Mouse (Mus musculus): ENCODE data around the gene E330017A01Rik.
A peak's percentile ranks its signal among the peaks of the same experiment; 100 is the strongest.

The E330017A01Rik gene

DNA sequence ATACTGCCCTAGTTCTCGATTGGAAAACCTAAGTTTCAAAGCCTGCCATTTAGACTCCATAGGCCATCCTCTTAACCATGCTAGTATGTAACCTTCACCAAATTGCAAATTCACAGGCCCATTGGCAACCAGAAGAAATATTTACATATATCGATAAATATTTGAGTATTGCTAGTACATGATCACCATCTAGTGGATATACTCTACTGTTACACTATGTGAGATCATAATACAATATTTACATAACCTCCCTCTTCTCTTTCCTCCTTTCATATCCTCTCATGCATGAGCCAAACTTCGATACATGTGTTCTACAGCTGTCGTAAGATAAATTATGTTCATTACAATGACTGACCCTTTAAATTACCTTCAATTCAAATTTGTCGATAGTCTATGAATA, 24.5 kb upstream of the E330017A01Rik start:
- no peak for DNase-seq (ENCODE audit: extremely low spot score)

DNA sequence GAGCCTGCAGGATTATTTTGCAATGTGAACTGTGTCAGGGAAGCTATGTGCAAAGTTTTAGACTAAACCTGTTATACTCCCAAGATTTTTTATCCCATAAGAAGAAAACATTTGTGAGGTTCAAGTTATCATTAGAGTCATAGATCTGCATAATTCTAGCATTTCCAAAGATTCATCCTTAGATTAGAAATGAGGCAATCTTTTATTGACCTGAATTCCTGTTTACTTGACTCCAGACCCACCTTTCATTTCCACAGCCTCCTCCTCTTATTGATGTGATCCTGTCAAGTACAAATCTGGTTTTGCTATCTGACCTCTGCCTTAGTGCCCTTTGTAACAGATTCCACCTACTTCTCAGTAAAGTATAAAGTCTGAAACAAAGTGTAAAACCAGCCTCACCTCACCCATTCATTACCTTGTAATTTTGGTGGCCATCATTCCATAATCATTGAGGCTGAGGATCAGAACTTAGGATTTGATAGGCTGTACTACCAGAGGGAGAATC, 23.8 kb upstream of the E330017A01Rik start:
- DNase-seq (ENCODE audit: extremely low spot score) = no peak

DNA sequence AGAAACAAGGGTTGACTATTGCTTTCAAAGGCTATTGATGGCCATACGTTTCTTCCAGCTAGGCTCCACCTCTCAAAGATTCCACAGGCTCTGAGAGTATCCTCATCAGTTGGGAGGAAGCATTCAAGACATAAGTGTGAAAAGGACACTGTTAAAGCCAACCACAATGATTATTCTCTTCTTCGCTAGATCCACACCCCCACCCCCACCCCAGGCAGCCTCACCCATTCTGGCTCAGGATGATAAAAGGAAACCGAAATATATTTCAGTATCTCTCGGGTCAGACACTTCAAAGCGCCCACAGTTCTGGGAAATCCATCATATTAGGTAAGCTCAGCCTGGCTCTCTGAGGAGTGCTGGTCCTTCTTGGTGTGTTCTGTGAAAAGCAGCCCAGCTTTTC, 23.3 kb upstream of the E330017A01Rik start:
- no peak for DNase-seq (ENCODE audit: extremely low spot score)

DNA sequence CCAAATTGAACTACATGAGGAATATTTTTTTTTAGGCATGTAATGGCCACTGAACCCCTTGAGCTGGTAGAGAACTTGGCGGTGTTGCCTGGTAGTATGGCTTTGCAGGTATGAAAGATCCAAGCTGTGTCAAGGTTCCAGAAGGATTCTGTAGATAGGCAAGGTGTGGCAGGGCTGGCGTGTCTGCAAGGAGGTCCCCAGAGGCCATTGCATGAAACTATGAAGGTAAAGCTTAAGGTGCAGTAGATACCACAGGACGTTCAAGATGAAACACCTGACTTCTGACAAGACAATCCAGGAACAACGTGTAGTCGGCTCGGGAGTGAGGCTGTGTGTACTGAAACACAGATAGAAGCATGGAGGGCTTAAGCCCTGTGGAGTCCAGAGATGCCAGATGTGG, 20.1 kb upstream of the E330017A01Rik start:
- no peak for DNase-seq (ENCODE audit: extremely low spot score)

DNA sequence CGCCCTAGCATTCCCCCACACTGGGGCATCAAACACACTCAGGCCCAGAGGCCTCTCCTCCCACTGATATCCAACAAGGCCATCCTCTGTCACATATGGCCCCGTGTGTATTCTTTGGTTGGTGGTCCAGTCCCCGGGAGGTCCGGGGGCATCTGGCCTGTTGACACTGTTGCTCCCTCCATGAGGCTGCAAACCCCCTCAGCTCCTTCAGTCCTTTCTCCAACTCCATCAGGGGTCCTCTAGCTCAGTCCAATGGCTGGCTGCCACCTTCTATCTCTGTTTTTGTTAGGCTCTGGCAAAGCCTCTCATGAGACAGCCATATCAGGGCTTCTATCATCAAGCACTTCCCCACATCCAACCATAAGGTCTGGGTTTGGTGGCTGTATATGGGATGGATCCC, 18.0 kb upstream of the E330017A01Rik start:
- no peak for DNase-seq (ENCODE audit: extremely low spot score)

DNA sequence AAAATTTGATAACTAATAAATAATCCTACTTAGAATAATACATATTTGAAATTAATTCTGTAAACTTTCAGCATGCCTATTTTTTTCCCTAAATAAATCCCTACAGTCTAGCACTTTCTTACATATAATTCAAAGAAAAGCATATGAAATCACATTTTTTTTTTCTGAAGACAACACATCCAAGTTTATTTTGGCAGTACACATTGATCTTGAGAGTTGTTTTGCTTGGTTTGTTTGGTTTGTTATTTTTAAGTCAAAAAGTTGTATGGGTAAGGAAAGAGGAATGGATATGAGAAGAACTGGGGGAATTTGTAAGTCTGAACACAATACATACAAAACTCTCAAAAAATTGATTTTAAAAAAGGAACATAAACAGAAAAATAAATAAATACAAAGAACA, 17.2 kb upstream of the E330017A01Rik start:
- no peak for DNase-seq (ENCODE audit: extremely low spot score)

DNA sequence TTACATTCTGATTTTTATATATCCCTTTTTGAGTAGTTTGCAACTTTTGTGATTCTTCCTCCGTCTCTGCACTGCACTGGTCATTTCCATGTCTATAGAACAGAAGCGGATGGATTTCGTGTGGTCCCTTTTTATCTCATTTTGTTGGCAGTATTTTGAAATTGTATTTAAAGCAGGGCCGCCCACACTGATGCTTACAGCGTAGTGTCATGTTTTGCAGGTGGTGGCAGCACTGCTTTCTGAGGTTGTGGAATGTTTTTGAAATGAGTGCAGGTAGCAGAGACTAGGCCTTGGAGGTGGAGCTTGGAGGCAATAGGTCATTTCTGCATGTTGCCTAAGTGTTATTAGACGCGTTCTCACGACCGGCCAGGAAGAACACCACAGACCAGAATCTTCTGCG, 11.4 kb upstream of the E330017A01Rik start:
- no peak for DNase-seq (ENCODE audit: extremely low spot score)

DNA sequence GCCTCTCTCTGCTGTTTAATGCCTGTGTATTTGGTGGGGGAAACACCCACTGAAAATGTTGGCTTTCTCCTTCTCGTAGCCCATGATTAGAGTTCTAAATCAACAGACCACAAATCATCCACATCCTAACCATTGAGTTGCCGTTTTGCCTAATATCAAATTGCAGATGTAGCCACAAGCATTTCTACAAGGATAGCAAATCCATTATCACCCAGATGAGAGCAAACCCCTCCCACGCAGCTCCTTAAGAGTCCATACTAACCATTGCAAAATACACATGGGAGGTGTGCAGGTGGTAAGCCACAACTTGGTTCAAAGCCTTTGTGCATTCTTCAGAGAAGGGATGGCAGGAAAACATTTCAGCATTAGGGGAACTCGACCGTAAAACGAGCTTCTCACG, 523 bp downstream of the E330017A01Rik start:
- no peak for DNase-seq (ENCODE audit: extremely low spot score)

DNA sequence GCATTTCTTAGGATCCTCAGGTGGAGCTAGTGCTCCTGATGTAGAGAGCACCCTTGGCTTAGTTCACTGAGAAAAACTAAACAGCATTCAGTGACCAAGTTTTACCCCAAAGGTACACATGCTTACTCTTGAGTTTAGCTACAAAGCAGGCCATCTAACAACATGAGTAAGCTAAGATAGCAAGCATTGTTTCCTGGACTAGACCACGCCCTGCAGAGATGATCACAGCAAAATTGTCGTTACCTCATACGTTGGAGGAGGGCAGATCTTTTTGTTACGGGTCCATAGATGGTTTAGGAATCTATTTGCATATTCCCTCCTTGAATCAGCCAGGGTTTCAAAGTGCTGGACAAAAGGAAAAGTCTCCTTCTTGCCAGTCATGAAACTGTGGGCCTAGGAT, 1.1 kb downstream of the E330017A01Rik start:
- no peak for DNase-seq (ENCODE audit: extremely low spot score)

DNA sequence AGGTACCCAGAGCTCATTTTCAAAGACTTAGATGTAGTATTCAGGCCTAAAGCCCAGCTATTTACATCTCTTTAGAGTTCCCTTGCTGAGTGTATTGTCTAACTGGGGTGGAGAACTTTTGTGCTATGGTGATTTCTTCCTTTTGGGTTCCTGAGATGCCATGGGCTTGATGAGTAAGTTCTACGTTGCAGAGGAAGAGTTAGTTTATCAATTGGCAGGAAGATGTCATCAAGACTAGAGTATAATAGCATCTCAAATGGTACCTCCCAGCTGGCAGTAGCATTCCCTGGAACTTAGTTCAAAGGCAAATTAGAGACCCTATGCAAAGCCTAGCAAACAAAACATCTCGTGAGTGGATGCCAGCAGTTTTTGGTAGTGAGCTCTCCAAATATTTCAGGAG, 2.7 kb downstream of the E330017A01Rik start:
- no peak for DNase-seq (ENCODE audit: extremely low spot score)

DNA sequence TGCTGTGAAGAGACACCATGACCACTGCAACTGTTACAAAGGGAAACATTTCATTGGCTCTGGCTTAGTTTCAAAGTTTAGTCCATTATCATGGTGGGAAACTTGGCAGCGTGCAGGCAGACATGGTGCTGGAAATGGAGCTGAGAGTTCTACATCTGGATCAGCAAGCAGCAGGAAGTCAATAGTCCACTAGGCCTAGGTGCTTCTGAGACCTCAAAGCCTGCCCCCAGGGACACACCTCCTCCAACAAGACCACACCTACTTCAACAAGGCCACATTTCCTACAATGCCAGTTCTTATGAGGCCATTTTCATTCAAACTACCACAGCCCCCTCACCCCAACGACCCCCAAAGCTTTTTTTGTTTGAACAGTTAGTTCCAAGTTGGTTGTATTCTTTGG, 8.8 kb downstream of the E330017A01Rik start:
- no peak for DNase-seq (ENCODE audit: extremely low spot score)

DNA sequence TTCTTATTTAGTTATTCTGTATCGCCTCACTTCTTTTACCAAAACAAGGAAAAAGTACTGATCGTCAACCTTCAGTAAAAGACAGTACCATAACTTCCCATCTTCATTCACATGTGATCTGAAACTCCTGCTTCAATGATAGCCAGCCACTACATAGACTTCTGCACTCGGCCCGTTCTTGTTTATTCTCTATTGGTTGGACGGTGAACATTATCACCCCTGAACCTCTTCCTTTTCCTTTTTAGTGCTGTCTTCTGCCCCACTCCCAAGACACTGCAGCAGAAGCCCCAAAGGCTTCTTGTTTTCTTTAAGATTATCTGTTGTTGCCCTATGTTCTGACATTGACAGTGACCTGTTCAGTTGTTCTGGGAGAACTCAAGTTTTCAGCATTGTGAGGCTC, 9.6 kb downstream of the E330017A01Rik start:
- no peak for DNase-seq (ENCODE audit: extremely low spot score)

DNA sequence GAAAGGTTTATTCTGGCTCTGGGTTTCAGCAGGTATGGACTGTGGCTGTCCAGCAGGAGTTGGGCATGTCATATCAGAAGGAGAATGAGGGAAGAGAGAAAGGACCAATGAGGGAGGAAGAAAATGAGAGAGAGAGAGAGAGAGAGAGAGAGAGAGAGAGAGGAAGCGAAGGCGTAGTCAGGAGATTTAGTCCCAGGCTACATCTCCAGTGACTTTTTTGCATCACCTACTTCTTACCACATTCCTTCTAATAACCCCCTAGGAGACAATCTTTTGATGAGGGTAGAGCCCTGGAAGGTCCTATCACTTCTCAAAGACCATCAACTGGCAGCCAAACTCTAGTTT, 10.2 kb downstream of the E330017A01Rik start:
- no peak for DNase-seq (ENCODE audit: extremely low spot score)

DNA sequence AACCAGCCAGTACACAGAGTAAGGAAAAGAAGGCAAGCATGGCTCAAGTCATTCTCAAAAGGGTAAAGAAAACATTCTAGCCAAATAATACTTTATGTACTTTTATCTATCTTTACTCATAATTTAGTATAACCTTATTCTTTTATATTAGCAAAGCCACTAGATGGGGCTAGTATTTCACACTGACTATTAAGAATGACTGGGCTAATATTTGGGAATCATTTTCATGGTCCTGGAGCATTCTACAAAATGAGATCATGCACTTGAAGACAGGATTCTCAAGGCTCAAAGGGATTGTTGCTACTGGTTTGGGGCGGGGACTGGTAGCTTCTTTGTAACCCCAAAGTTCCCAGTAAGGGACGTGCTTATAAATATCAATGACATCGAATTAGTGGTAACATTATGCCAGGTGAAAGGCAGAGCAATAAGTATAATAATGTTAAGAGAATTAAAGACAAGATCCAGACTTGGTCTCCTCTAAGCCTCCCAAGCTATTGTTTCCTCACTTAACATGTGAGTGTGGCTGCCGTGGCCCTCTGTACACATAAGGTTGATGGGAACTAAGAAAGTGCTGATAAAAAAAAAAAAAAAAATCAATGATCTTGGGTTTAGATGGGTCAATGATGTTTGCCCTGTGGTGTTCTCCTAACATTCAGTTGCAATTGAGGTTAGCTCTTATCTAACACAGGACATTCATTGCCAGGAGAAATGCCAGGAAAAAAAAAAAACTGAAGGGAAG, 10.8 kb downstream of the E330017A01Rik start:
- no peak for DNase-seq (ENCODE audit: extremely low spot score)

DNA sequence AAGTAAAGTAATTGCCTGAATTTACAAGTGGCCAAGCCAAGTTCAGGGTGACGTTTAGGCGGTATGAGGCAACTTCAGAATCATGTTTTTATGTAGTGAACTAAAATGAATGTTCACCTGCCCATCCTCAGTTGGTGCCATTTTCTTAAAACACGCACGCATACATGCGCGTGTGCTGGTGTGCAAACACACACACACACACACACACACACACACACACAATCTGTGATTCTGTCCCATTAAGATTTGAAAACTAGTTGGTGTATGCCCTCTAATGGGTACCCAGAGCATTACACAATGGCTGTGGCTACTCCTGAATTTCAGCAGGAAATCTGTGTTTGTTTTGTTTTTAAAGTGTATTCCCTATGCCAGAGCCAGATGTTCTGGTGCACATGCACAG, 14.6 kb downstream of the E330017A01Rik start:
- peak; percentile 27 for DNase-seq (ENCODE audit: extremely low spot score)

DNA sequence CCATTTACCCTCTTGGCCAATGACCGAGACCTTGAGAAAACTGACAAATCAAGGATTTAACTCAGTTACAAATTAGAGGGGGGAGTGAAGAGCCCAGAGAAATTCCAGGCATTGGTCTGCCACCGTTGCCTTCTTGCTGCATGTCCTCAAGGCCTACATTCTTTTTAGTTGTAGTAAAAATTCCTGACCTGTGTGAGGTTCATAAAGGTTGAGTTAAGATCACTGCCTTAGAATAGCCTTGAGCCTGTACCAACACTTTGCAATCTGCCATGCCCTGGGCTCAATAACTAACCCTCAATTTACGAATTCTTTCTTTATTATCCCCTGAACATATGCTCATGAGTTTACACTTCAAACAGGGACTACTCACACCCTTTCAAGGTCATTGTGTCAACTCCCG, 15.4 kb downstream of the E330017A01Rik start:
- no peak for DNase-seq (ENCODE audit: extremely low spot score)

DNA sequence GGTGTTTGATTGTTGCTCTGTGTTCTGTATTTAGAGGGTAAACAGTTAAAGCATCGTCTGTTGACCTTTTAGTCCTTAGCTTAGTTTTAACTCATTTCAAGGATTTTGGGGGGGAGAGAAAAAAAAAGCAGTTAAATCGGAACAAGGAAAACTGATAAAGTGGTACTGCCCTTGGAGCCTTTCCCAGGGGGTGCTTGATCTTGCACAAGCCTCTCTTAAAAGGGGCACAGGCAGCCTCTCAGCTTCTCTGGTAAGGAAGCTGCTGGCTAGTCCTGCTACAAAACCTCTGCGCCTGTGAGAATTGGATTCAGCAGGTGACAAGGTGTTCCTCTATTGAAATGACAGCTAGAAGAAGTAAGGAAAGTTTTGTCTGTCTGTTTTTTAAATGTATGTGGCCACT, 16.2 kb downstream of the E330017A01Rik start:
- no peak for DNase-seq (ENCODE audit: extremely low spot score)

DNA sequence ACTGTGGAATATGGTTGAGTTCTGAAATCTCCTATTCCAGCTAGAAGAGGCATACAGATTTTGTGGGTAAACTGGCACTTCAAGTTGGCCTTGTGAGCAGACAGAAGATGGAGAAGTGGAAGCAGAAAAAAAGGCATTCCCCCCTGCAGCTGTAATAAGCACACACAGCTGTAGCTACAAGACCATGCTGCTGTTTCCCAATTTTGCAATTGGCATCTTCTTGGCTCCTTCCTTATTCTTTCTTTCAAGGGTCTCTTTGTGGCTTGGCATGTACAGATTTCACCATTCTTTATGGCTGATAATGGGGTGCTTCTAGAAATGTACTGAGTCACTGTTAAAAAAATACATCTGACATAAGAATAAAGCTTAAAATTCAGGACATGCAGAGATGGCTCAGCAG, 21.2 kb downstream of the E330017A01Rik start:
- DNase-seq (ENCODE audit: extremely low spot score) = no peak

DNA sequence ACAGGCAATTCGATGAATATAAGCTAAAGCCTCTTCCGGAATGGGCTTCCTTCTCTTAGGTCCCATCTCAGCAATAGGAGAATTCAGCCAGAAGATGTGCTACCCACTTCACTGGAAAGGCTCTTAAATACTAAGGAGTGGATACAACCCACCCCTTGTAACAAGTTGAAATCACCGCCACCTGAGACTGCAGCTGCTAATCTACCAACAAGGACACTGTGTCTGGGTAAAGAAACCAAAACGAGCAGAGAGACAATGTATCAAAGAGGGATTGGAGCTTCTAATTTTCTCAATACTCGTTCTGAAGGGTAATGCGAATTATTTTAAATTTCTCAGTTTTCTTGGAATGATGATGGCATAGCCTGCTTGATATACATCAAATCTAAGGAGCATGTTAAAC, 21.7 kb downstream of the E330017A01Rik start, which contains the start of gene Gm813:
Gene Gm813 (minus strand): TSS at position 101 of the 400 bp plus-strand sequence.
- no peak for DNase-seq (ENCODE audit: extremely low spot score)

DNA sequence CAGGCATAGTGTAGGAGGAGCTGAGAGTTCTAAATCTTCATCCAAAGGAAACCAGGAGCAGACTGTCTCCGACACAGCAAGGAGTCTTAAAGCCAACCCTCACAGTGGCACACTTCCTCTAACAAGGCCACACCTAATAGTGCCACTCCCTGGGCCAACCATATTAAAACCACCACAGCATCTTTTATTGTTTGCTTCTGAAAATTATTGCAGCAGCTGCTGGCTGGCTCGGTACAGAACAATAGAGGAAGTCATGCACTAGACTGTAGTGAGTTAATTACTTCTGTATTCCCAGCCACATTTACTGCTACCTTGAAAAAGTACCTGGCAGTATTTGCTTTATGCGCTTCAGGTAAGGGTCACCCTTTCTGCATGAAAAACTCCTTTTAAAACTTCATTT, 25.6 kb downstream of the E330017A01Rik start:
- no peak for DNase-seq (ENCODE audit: extremely low spot score)

DNA sequence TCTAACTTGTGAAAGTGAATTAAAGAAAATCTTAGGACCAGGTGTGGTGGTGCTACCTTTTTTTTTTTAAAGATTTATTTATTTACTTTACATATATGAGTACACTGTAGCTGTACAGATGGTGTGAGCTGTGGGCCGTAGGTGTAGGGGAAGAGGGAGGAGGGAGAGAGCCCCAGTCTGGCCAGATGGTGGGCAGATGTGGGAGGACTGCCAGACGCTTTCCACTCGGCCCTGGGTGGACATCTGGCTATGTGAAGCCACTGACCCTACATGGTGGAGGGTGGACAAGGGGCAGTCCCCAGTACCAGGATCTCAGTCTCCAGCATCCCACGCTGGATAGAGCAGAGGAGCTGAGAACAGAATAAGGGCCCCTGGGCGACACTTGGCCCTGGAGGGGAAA, 31.4 kb downstream of the E330017A01Rik start:
- peak; percentile 38 for DNase-seq (ENCODE audit: extremely low spot score)

DNA sequence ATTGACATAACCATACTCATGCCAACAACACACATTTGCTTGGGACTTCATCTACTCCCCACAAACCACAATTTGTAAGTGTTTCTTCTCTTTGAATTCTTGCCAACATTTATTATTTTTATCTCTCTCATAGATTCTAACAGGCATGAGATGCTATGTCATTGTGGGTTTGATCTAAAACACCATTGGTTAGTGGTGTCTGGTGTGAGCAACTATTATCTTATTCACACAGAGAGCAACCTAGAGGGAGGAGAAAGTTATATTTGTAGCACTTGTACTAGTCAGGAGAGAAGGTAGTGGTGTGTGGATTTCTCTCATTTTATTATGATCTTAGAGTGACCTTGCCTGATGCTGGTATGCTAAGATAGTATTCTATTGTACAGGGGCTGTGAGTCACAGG, 33.9 kb downstream of the E330017A01Rik start:
- DNase-seq (ENCODE audit: extremely low spot score) = no peak

DNA sequence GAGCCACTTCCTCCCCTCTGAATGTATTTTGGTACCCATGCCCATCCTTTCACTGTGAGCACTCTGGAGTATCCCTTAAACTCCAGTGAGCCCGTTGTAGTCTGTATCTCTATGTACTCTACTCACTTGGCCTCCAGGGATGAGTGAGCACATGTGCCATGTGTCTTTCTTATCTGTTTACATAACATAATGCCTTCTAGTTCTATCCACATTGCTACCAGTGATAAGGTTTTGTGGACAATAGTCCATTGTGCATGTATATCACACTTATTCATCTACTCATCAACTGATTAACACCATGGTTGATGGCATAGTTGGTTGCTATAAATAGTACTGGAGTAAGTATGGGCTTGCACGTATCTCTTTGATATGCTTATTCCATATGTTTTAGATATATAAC, 34.7 kb downstream of the E330017A01Rik start:
- no peak for DNase-seq (ENCODE audit: extremely low spot score)

DNA sequence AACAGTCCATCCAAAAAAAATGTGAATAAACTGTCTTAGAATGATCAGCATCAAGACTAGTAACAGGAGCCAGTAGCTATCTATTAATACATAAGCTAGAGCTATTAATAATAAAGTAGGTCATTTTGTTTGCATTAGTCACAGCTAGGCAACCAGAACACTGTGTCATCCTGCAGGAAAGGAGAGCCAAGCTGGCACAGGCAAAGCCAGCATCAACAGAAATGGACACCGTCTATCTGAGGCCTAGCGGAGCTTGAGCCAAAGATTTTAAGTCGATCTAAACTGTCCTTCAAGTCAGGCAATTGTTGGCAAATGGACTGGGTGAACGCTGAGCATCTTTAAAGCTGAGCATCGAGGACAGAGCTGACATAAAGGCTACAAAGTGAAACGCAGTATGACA, 37.7 kb downstream of the E330017A01Rik start:
- no peak for DNase-seq (ENCODE audit: extremely low spot score)

Data from embryo, embryonic 9.5 days (tissue).